Mouse (Mus musculus): ENCODE results near the gene Olfr618.

GRCm38 (mm10) chr7:103572761-103573160, 17.1 kb upstream of the Olfr618 start, which contains the start of gene Olfr617:
- TF ChIP-seq CTCF (IDR thresholded peaks at IDR 0.05; ENCODE audit: control insufficient read depth, insufficient read depth, insufficient read length): no peak
- TF ChIP-seq FOSL1 (IDR thresholded peaks at IDR 0.05; ENCODE audit: insufficient read depth, low read length, poor library complexity, severe bottlenecking): no peak
- no peak for TF ChIP-seq USF1 (IDR thresholded peaks at IDR 0.05; ENCODE audit: low read depth)
- TF ChIP-seq MAX (IDR thresholded peaks at IDR 0.05): no peak
- no peak for TF ChIP-seq MYOD1 (IDR thresholded peaks at IDR 0.05; ENCODE audit: control insufficient read depth, insufficient read length, low read depth)
- TF ChIP-seq MYOG (IDR thresholded peaks at IDR 0.05; ENCODE audit: control insufficient read depth, extremely low read depth, insufficient read length): no peak
- no peak for TF ChIP-seq CEBPB (IDR thresholded peaks at IDR 0.05; ENCODE audit: low read depth)
